ENCODE assay signal across 22 mouse cellular contexts in genomic region chr2:103576371-103576770, GRCm38 (mm10). TPM values are rescaled to one million over a fixed set of nuclear protein-coding genes. Genes with fewer than 3 reads are reported as not detected.
DNase-seq lines count a peak whose midpoint lies in the region; ATAC-seq lines count a peak whose summit lies in the region.
"Had no signal": no experiment of that assay in that cellular context is flagged by ENCODE, and none has a peak within 500 bp of the region (broad histone marks: within the 10 kb centered on the region; RNA-seq: fewer than 3 reads in every experiment).

No protein-coding gene starts in this region.

- H3K27me3 ChIP-seq in embryonic facial prominence, embryonic 14.5 days (replicated peaks; ENCODE audit: control insufficient read depth, insufficient read depth, low read length) = no peaks in the 10 kb centered on the region
- H3K27me3 ChIP-seq in embryonic facial prominence, embryonic 10.5 days (replicated peaks; ENCODE audit: low read depth, poor library complexity, severe bottlenecking) = peaks cover 13% of the 10 kb centered on the region
- no peaks in the 10 kb centered on the region; the same call in 1 of the 2 replicates for H3K27me3 ChIP-seq in heart, embryonic 13.5 days (replicated peaks)
- H3K27me3 ChIP-seq: embryonic facial prominence, embryonic 13.5 days; forebrain, embryonic 13.5 days had no signal

- no peak overlapping the region for H3K4me2 ChIP-seq in embryonic facial prominence, embryonic 14.5 days (ENCODE audit: low read depth, low read length)
- no peak overlapping the region for H3K4me2 ChIP-seq in heart, embryonic 13.5 days
- H3K4me2 ChIP-seq: embryonic facial prominence, embryonic 13.5 days; forebrain, embryonic 13.5 days; hindbrain, embryonic 14.5 days had no signal

- H3K9ac ChIP-seq in embryonic facial prominence, embryonic 14.5 days (ENCODE audit: low read depth, low read length) = no peak overlapping the region
- no peak overlapping the region for H3K9ac ChIP-seq in heart, embryonic 13.5 days
- H3K9ac ChIP-seq: embryonic facial prominence, embryonic 13.5 days; forebrain, embryonic 13.5 days; forebrain, postnatal 0 days; hindbrain, embryonic 14.5 days had no signal

- H3K27ac ChIP-seq in embryonic facial prominence, embryonic 14.5 days (replicated peaks; ENCODE audit: low read depth, low read length) = no peak overlapping the region; the same call in 1 of the 2 replicates
- H3K27ac ChIP-seq in embryonic facial prominence, embryonic 10.5 days (replicated peaks) = no peak overlapping the region
- H3K27ac ChIP-seq in heart, embryonic 13.5 days (replicated peaks) = peak overlapping the region; percentile 95; the same call in 1 of the 2 replicates
- H3K27ac ChIP-seq: embryonic facial prominence, embryonic 13.5 days; forebrain, embryonic 13.5 days; hindbrain, embryonic 10.5 days; hindbrain, embryonic 14.5 days had no signal

- H3K4me3 ChIP-seq in embryonic facial prominence, embryonic 14.5 days (ENCODE audit: low read depth, low read length) = no peak overlapping the region
- no peak overlapping the region for H3K4me3 ChIP-seq in embryonic facial prominence, embryonic 10.5 days
- no peak overlapping the region for H3K4me3 ChIP-seq in heart, embryonic 13.5 days
- H3K4me3 ChIP-seq: embryonic facial prominence, embryonic 13.5 days; forebrain, embryonic 13.5 days; hindbrain, embryonic 10.5 days had no signal

- WGBS in embryonic facial prominence, embryonic 14.5 days = 46% methylated on average over 3 of the region's 3 CpGs
- 86% methylated on average over 3 of the region's 3 CpGs for WGBS in embryonic facial prominence, embryonic 10.5 days
- 77% methylated on average over 3 of the region's 3 CpGs for WGBS in heart, embryonic 13.5 days

- peak; percentile 75 for DNase-seq in embryonic facial prominence, embryonic 14.5 days (ENCODE audit: low spot score)
- no peak for DNase-seq in embryonic facial prominence, embryonic 10.5 days (ENCODE audit: low spot score)
- no peak for DNase-seq in heart, adult 11 months
- DNase-seq in 3T3-L1 (ENCODE audit: low read depth, low spot score) = peak; percentile 71
- DNase-seq in adrenal gland, adult 2 months = no peak
- no peak for DNase-seq in ovary, postnatal 36 days (ENCODE audit: low spot score)
- DNase-seq: adrenal gland, postnatal 14 days; cerebellum, adult 11-12 months; cerebellum, adult 9-10 months; cerebellum, postnatal 25 days; forebrain, postnatal 0 days; gastrocnemius, postnatal 10 days; heart, postnatal 10 days; kidney, adult 8-10 months had no signal

- peaks cover 48% of the 10 kb centered on the region for H3K4me1 ChIP-seq in embryonic facial prominence, embryonic 14.5 days (ENCODE audit: control insufficient read depth, insufficient read depth, low read length)
- peaks cover 39% of the 10 kb centered on the region for H3K4me1 ChIP-seq in embryonic facial prominence, embryonic 10.5 days
- H3K4me1 ChIP-seq in heart, embryonic 13.5 days = peaks cover 74% of the 10 kb centered on the region

- H3K9me3 ChIP-seq in embryonic facial prominence, embryonic 14.5 days (ENCODE audit: control insufficient read depth, low read length) = no peaks in the 10 kb centered on the region
- H3K9me3 ChIP-seq in embryonic facial prominence, embryonic 10.5 days = no peaks in the 10 kb centered on the region
- H3K9me3 ChIP-seq in heart, embryonic 13.5 days = no peaks in the 10 kb centered on the region
- H3K9me3 ChIP-seq: embryonic facial prominence, embryonic 13.5 days; forebrain, embryonic 13.5 days; G1E; hindbrain, embryonic 10.5 days had no signal

- no peak for ATAC-seq in embryonic facial prominence, embryonic 14.5 days (ENCODE audit: low read depth)
- no peak for ATAC-seq in heart, embryonic 13.5 days (ENCODE audit: extremely low read depth, insufficient number of reproducible peaks, low FRiP score, low TSS enrichment)
- peak; percentile 90 for ATAC-seq in activated CD4-positive, CD25-positive, alpha-beta regulatory T cell, adult 4 months
- ATAC-seq: forebrain, embryonic 13.5 days; forebrain, postnatal 0 days; intestine, postnatal 0 days had no signal

- H3K36me3 ChIP-seq in embryonic facial prominence, embryonic 14.5 days (ENCODE audit: control insufficient read depth, insufficient read depth, low read length) = no peaks in the 10 kb centered on the region
- no peaks in the 10 kb centered on the region for H3K36me3 ChIP-seq in embryonic facial prominence, embryonic 10.5 days (replicated peaks)
- no peaks in the 10 kb centered on the region for H3K36me3 ChIP-seq in heart, embryonic 13.5 days
- H3K36me3 ChIP-seq: embryonic facial prominence, embryonic 13.5 days; G1E; hindbrain, embryonic 10.5 days had no signal

RNA-seq across cellular contexts. Expression of gene Abtb2, which starts 10.3 kb away (rescaled TPM):
- 14.2 and 14.5 TPM in 2 replicates for polyA plus RNA-seq in embryonic facial prominence, embryonic 14.5 days (2014; fragmentation: Nextera tagmentation; extraction: Ambion mirVana)
- polyA plus RNA-seq in embryonic facial prominence, embryonic 10.5 days (2016; fragmentation: Nextera tagmentation; extraction: Ambion mirVana) = 9.9 and 13.1 TPM in 2 replicates
- polyA plus RNA-seq in heart, embryonic 13.5 days (2015; fragmentation: Nextera tagmentation; extraction: Ambion mirVana) = 17.4 and 18.4 TPM in 2 replicates
- 10 to 100 TPM in 1 of 2 experiments, 1 to 10 TPM in 1; 9.0 to 10.9 TPM for polyA plus RNA-seq in activated CD4-positive, CD25-positive, alpha-beta regulatory T cell, adult 4 months (2017; shearing (Covaris generic))
- total RNA-seq in adrenal gland, adult 2 months (2021) = 10 to 100 TPM in 1 of 2 experiments, 1 to 10 TPM in 1; 6.3 to 36.7 TPM
- 46.1 and 72.3 TPM in 2 replicates for polyA plus RNA-seq in adrenal gland, adult 2 months (2012; rRNA removed)
- polyA plus RNA-seq: G1E had no signal

Comparison
In these comparisons a context has a peak if more than half of its experiments do, and no peak if none do; other contexts are left out.
1. DNase-seq: peak in embryonic facial prominence, embryonic 14.5 days (single experiment) and 3T3-L1 (single experiment); none in embryonic facial prominence, embryonic 10.5 days (single experiment), heart, adult 11 months (single experiment), adrenal gland, adult 2 months (single experiment) and ovary, postnatal 36 days (single experiment).